ENCODE assay signal across 28 mouse cellular contexts in the genomic region with DNA sequence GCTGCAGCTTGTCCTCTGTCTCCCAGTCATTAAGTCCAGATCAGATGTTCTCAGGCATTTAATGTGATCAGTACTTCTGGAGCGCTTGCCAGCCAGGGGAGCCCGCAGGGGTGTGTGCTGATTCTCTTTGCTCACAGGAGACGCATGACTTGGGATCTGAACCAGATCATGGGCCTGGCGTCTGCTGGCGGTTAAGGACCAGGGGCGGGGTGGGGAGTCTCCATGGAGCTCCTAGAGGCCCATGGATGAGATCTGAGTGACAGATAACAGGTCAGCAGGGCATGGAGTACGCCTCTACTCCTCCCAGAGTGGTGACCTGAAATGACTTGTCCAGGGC.
DNase-seq lines count a peak whose midpoint lies in the region; ATAC-seq and TF ChIP-seq lines count a peak whose summit lies in the region.
"Had no signal": no experiment of that assay in that cellular context is flagged by ENCODE, and none has a peak within 500 bp of the region (broad histone marks: within the 10 kb centered on the region; RNA-seq: fewer than 3 reads in every experiment).

No protein-coding gene starts in this region.

- TF ChIP-seq CTCF in G1E (IDR thresholded peaks at IDR 0.05; ENCODE audit: low read depth, low read length) = no peak
- TF ChIP-seq CTCF in left cerebral cortex, adult 2 months (IDR thresholded peaks at IDR 0.05) = no peak

- peak; percentile 17 for DNase-seq in adrenal gland, adult 8-10 months
- DNase-seq in adrenal gland, postnatal 36 days = no peak
- peak; percentile 47 for DNase-seq in gastrocnemius, postnatal 14 days
- no peak for DNase-seq in gastrocnemius, postnatal 10 days
- no peak for DNase-seq in G1E (ENCODE audit: low spot score)
- peak; percentile 28 to 31 for DNase-seq in gastrocnemius, postnatal 36 days
- DNase-seq in left cerebral cortex, adult 2 months (ENCODE audit: extremely low spot score in 1 of 2, low spot score in 2 of 2) = no peak
- DNase-seq in thymus, postnatal 10 days (ENCODE audit: low spot score in 2 of 2) = no peak
- DNase-seq: cerebellum, adult 18-20 months; heart, postnatal 36 days; kidney, adult 18-20 months; kidney, postnatal 10 days; liver, postnatal 0 days; retina, postnatal 1 day; thymus, adult 2 months had no signal

- H3K4me3 ChIP-seq in G1E (ENCODE audit: low read depth, low read length) = no peak overlapping the region
- no peak overlapping the region for H3K4me3 ChIP-seq in left cerebral cortex, adult 2 months
- H3K4me3 ChIP-seq: forebrain, embryonic 15.5 days; heart, embryonic 15.5 days; limb, embryonic 12.5 days; midbrain, embryonic 10.5 days; myocyte; neural tube, embryonic 13.5 days had no signal

- H3K27me3 ChIP-seq in G1E (ENCODE audit: insufficient read depth, low read length) = peaks cover 8% of the 10 kb centered on the region; the same call in 1 of the 2 replicates
- H3K27me3 ChIP-seq: forebrain, embryonic 15.5 days; heart, embryonic 15.5 days; limb, embryonic 12.5 days; neural tube, embryonic 13.5 days; Patski had no signal

- peak; percentile 70 for ATAC-seq in G1E (ENCODE audit: extremely low read depth, insufficient number of reproducible peaks, low FRiP score, poor library complexity, severe bottlenecking)
- ATAC-seq: CD4-positive, CD25-positive, alpha-beta regulatory T cell, adult 4 months; forebrain, embryonic 15.5 days; inflammation-experienced regulatory T-cells, adult 6 months; liver, postnatal 0 days; lung, postnatal 0 days; midbrain, embryonic 16.5 days; Patski had no signal

- H3K27ac ChIP-seq in left cerebral cortex, adult 2 months = no peak overlapping the region
- H3K27ac ChIP-seq: forebrain, embryonic 15.5 days; heart, embryonic 15.5 days; hindbrain, embryonic 14.5 days; limb, embryonic 12.5 days; macrophage; midbrain, embryonic 10.5 days; neural tube, embryonic 13.5 days had no signal

- H3K9me3 ChIP-seq in G1E (replicated peaks) = no peaks in the 10 kb centered on the region
- H3K9me3 ChIP-seq: forebrain, embryonic 15.5 days; heart, embryonic 15.5 days; limb, embryonic 12.5 days; neural tube, embryonic 13.5 days had no signal

- H3K36me3 ChIP-seq in G1E (replicated peaks) = no peaks in the 10 kb centered on the region
- H3K36me3 ChIP-seq: forebrain, embryonic 15.5 days; heart, embryonic 15.5 days; limb, embryonic 12.5 days; midbrain, embryonic 10.5 days; neural tube, embryonic 13.5 days had no signal

- intact Hi-C loops in gastrocnemius, postnatal 14 days (cut with DNase I; ENCODE audit: low total_unique reads) = no loop called here
- intact Hi-C loops in gastrocnemius, postnatal 36 days (cut with DNase I) = loop anchor here (10.0 kb wide), 1 partner anchor 57 kb away; no protein-coding TSS in a partner anchor
- intact Hi-C loops in left cerebral cortex, adult 2 months (cut with DNase I) = no loop called here

- peaks cover 10% of the 10 kb centered on the region for H3K4me1 ChIP-seq in G1E (ENCODE audit: insufficient read depth, low read depth, low read length)
- H3K4me1 ChIP-seq: forebrain, embryonic 15.5 days; limb, embryonic 12.5 days; midbrain, embryonic 10.5 days; neural tube, embryonic 13.5 days had no signal

Comparison
In these comparisons a context has a peak if more than half of its experiments do, and no peak if none do; other contexts are left out.
1. DNase-seq: peak in adrenal gland, adult 8-10 months (single experiment), gastrocnemius, postnatal 14 days (single experiment) and gastrocnemius, postnatal 36 days (2 of 2); none in adrenal gland, postnatal 36 days (0 of 2), gastrocnemius, postnatal 10 days (single experiment), G1E (single experiment), left cerebral cortex, adult 2 months (0 of 2) and thymus, postnatal 10 days (0 of 2).